Mouse (Mus musculus) cortical plate, adult 2 months (tissue): ENCODE measurements around the gene Sema6c.

Experiments
- CTCF ChIP-seq: fragments of 200-500 bp; IDR thresholded peaks from 2 replicates; pipeline ENCODE4 v1.5.1; 2011; ENCODE audit warnings: mild to moderate bottlenecking, control low read depth, low read length; ENCODE audit not compliant: insufficient read depth; ENCODE audit errors: extremely low read depth
- POLR2A ChIP-seq: fragments of 200-500 bp; IDR thresholded peaks from 2 replicates; pipeline ENCODE4 v1.6.1; 2011; ENCODE audit warnings: mild to moderate bottlenecking, low read length, control low read depth; ENCODE audit not compliant: insufficient read depth; ENCODE audit errors: extremely low read depth

DNA sequence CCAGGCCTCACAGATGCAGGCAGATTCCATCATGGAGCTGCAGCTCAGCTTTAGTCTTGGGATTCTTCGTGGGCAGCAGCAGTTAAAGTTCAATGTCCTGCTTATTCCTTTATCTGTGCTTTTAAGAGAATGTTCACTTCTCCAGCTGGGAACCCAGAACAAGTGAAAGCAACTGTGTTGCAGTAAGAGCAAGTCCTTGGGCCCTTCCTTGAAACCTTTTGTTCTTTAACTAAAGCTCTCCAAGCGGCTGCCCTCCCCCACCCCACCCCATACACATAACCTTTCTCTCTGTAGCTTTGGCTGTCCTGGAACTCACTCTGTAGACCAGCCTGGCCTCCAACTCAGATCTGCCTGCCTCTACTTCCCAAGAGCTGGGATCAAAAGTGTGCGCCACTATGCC, 16.2 kb downstream of the Sema6c start:
- TF ChIP-seq CTCF (no peak), POLR2A (no peak)
